Mouse (Mus musculus) E14TG2a.4 (cell line): ENCODE measurements at regions not wholly inside any gene's neighbourhood (a gene's known extent, or its start where the extent isn't known, plus 50 kb on each side); places are given as distances from the start of the nearest gene placed in this dataset.

ENCODE experiments used
- CTCF ChIP-seq: conservative IDR thresholded peaks from 2 replicates; pipeline ENCODE4 v1.5.1; 2014; ENCODE audit warnings: low read length
- NANOG ChIP-seq: IDR thresholded peaks from 2 replicates; pipeline ENCODE4 v1.6.1; 2014; ENCODE audit warnings: borderline replicate concordance, low read length, mixed read lengths
- POU5F1 ChIP-seq: IDR thresholded peaks from 2 replicates; pipeline ENCODE4 v1.6.1; 2014; ENCODE audit warnings: low read length, borderline replicate concordance

DNA sequence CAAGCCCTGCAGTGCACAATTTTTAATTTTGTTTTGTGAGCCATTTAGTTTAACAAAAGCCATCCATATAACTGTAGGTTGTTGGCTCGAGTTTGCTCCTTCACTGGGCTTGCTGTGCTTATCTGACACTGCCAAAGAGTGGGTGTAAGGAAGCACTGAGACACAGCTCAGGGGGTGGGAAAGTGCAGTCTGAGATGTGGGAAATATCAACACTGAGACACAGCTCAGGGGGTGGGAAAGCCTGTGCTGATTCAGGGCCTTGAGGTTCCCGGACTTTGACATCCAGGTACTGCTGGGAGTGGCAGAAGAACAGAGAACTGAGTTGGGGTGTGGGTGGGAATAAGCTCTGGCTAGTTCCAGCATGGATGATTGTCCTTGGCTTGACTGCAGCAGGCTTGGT is 324.4 kb upstream of the Slc39a10 start:
- TF ChIP-seq CTCF (no peak), POU5F1 (no peak), NANOG (no peak)
